Mouse (Mus musculus) hematopoietic stem cell, adult 5-6 weeks (primary cell): ENCODE measurements around the gene Dnttip2. TPM values are rescaled to one million over a fixed set of nuclear protein-coding genes. Genes with fewer than 3 reads are reported as not detected.
"Not testable (repeated sequence)": the region's sequence is repeated elsewhere in the genome, so short reads cannot be mapped to it uniquely, and the experiment has no call there.

Experiments
- ATAC-seq, 2 experiments: fragments of 125-278 bp in 1 of 2; replicated peaks in 1 of 2; 2 replicates each; pipeline ENCODE4 v1.8.0; 2016 to 2017; ENCODE audit warnings: inconsistent platforms in 2 of 2, mild to moderate bottlenecking in 2 of 2, moderate number of reproducible peaks in 2 of 2, low read depth in 1 of 2, moderate TSS enrichment in 1 of 2; ENCODE audit not compliant: low FRiP score in 2 of 2, poor library complexity in 2 of 2, severe bottlenecking in 2 of 2, insufficient read depth in 1 of 2, low TSS enrichment in 1 of 2
- total RNA-seq: library from RNA; stranded (forward); fragments of 172-1452, 232-1000 nt; gene quantifications from 2 replicates; pipeline ENCODE4 v1.2.3, GENCODE M21; 2017

Dnttip2 gene
- total RNA-seq = 160 and 191 TPM in 2 replicates

- peak; percentile 86 to 91 for ATAC-seq
These were observed at the start of gene Dnttip2 for GRCm38 (mm10) chr3:122274241-122275024. Gene Dnttip2 (plus strand): TSS chr3:122274388.

GRCm38 (mm10) chr3:122226972-122227371 is 47.2 kb upstream of the Dnttip2 start:
- not testable (repeated sequence) for ATAC-seq

GRCm38 (mm10) chr3:122235772-122236171 is 38.4 kb upstream of the Dnttip2 start:
- no peak for ATAC-seq

GRCm38 (mm10) chr3:122242876-122243275 is 31.3 kb upstream of the Dnttip2 start:
- no peak for ATAC-seq

- no peak for ATAC-seq
These were observed 30.6 kb upstream of the Dnttip2 start for GRCm38 (mm10) chr3:122243416-122244167.

- no peak for ATAC-seq
These were observed 29.4 kb upstream of the Dnttip2 start for GRCm38 (mm10) chr3:122244759-122245158.

GRCm38 (mm10) chr3:122245215-122245877 is 28.8 kb upstream of the Dnttip2 start, which contains the start of gene Gclm:
Gene Gclm (plus strand): TSS chr3:122245557.
- peak; percentile 86 for ATAC-seq

- peak; percentile 9 to 32; a peak in 2 of 4 replicates for ATAC-seq
These were observed 28.3 kb upstream of the Dnttip2 start for GRCm38 (mm10) chr3:122245878-122246332.

GRCm38 (mm10) chr3:122246406-122246805 is 27.8 kb upstream of the Dnttip2 start:
- no peak for ATAC-seq

GRCm38 (mm10) chr3:122246986-122247767 is 27.0 kb upstream of the Dnttip2 start:
- peak in 1 of 2 experiments; percentile 6; a peak in 2 of 4 replicates for ATAC-seq

GRCm38 (mm10) chr3:122247768-122248100 is 26.5 kb upstream of the Dnttip2 start:
- ATAC-seq = no peak

- ATAC-seq = no peak
These were observed 21.5 kb upstream of the Dnttip2 start for GRCm38 (mm10) chr3:122252466-122253253.

GRCm38 (mm10) chr3:122254050-122254449 is 20.1 kb upstream of the Dnttip2 start:
- ATAC-seq = not testable (repeated sequence)

GRCm38 (mm10) chr3:122269986-122270385 is 4.2 kb upstream of the Dnttip2 start:
- no peak for ATAC-seq

- ATAC-seq = not testable (repeated sequence)
These were observed 1.6 kb upstream of the Dnttip2 start for GRCm38 (mm10) chr3:122272565-122272964.

- peak in 1 of 2 experiments; percentile 81; a peak in 2 of 4 replicates for ATAC-seq
These were observed 564 bp upstream of the Dnttip2 start for GRCm38 (mm10) chr3:122273407-122274240.
